Mouse (Mus musculus) liver, embryonic 16.5 days (tissue): Measurements from ENCODE around the gene Vamp5. TPM values are rescaled to one million over a fixed set of nuclear protein-coding genes. Genes with fewer than 3 reads are reported as not detected.

ENCODE experiments used
- ATAC-seq: fragments of 200-750 bp; cut with Nextera tagmentation; 2 replicates; pipeline ENCODE4 v1.8.0; 2017; ENCODE audit warnings: low read depth, mild to moderate bottlenecking, moderate number of reproducible peaks, moderate library complexity
- H3K27ac ChIP-seq: fragments of 300-500 bp; sonication (generic); 2 replicates; pipeline ENCODE4 v1.5.1; 2014; ENCODE audit warnings: mild to moderate bottlenecking, low read length
- H3K27me3 ChIP-seq: fragments of 300-500 bp; sonication (generic); 2 replicates; pipeline ENCODE4 v1.6.1; 2014; ENCODE audit warnings: low read depth, low read length, mixed read lengths; ENCODE audit not compliant: control insufficient read depth, insufficient read depth
- H3K36me3 ChIP-seq: fragments of 300-500 bp; sonication (generic); 2 replicates; pipeline ENCODE4 v1.6.1; 2014; ENCODE audit warnings: mild to moderate bottlenecking; ENCODE audit not compliant: control insufficient read depth, insufficient read depth
- H3K4me1 ChIP-seq: fragments of 300-500 bp; sonication (generic); 2 replicates; pipeline ENCODE4 v1.6.1; 2014; ENCODE audit warnings: low read depth, low read length, mixed read lengths; ENCODE audit not compliant: control insufficient read depth
- H3K4me2 ChIP-seq: fragments of 300-500 bp; sonication (generic); 2 replicates; pipeline ENCODE4 v1.6.1; 2014; ENCODE audit warnings: low read depth, low read length, mixed read lengths
- H3K4me3 ChIP-seq: fragments of 300-500 bp; sonication (generic); 2 replicates; pipeline ENCODE4 v1.5.1; 2014; ENCODE audit warnings: low read depth, mild to moderate bottlenecking, low read length
- H3K9ac ChIP-seq: fragments of 300-500 bp; sonication (generic); 2 replicates; pipeline ENCODE4 v1.6.1; 2014; ENCODE audit warnings: low read depth, low read length
- H3K9me3 ChIP-seq: fragments of 300-500 bp; sonication (generic); replicated peaks from 2 replicates; pipeline ENCODE4 v1.6.1; 2016; ENCODE audit warnings: low read length; ENCODE audit not compliant: control insufficient read depth
- WGBS: fragments of 180-500 bp; shearing (Covaris S2); extraction: QIAGEN DNeasy Blood & Tissue Kit; methylation state at CpG from one replicate; pipeline ENCODE4 v1.1.7; 2014; ENCODE audit not compliant: insufficient replicate concordance; 5-methylcytosine and 5-hydroxymethylcytosine counted together
- polyA plus RNA-seq: library from polyadenylated mRNA; unstranded; fragments of >200 nt; fragmentation: Nextera tagmentation; extraction: Ambion mirVana; gene quantifications from 2 replicates; pipeline ENCODE4 v1.2.1, GENCODE M21; 2015

Vamp5 gene
- polyA plus RNA-seq, 1 experiment from 2014 or later: 54.9 TPM

GRCm38 (mm10) chr6:72357164-72358079 lies 22.8 kb downstream of the Vamp5 start:
- no peak overlapping the region for H3K4me3 ChIP-seq
- no peak overlapping the region for H3K27ac ChIP-seq
- H3K36me3 ChIP-seq: peaks cover 16% of the 10 kb centered on the region
- H3K9ac ChIP-seq: no peak overlapping the region
- peak; percentile 22 for ATAC-seq
- no peaks in the 10 kb centered on the region for H3K9me3 ChIP-seq
- WGBS: 53% methylated on average over 5 of the region's 5 CpGs
- H3K4me1 ChIP-seq: peaks cover 51% of the 10 kb centered on the region
- H3K4me2 ChIP-seq: peak overlapping the region; percentile 58; the same call in 1 of the 2 replicates
- H3K27me3 ChIP-seq: peaks cover 32% of the 10 kb centered on the region

GRCm38 (mm10) chr6:72356001-72356532 lies 24.2 kb downstream of the Vamp5 start:
- Histone ChIP-seq H3K4me1 (peaks cover 55% of the 10 kb centered on the region), H3K4me2 (peak overlapping the region; percentile 58), H3K27me3 (peaks cover 32% of the 10 kb centered on the region), H3K4me3 (peak overlapping the region; percentile 61), H3K9ac (peak overlapping the region; percentile 57), H3K27ac (peak overlapping the region; percentile 45), H3K9me3 (no peaks in the 10 kb centered on the region), H3K36me3 (peaks cover 16% of the 10 kb centered on the region)
- 45% methylated on average over 8 of the region's 8 CpGs for WGBS
- peak; percentile 14; the same call in 1 of the 2 replicates for ATAC-seq

- Histone ChIP-seq H3K4me2 (peak within 1 kb of the TSS; percentile 58), H3K4me1 (peaks cover 53% of the 10 kb centered on the region), H3K9me3 (no peaks in the 10 kb centered on the region), H3K9ac (peak within 1 kb of the TSS; percentile 57), H3K27ac (peak within 1 kb of the TSS; percentile 54), H3K4me3 (peak within 1 kb of the TSS; percentile 61), H3K27me3 (peaks cover 32% of the 10 kb centered on the region), H3K36me3 (peaks cover 16% of the 10 kb centered on the region)
- peak; percentile 75 for ATAC-seq
- WGBS: under 1% methylated on average over 70 of the region's 71 CpGs
Observed at GRCm38 (mm10) chr6:72355066-72355911, 25.0 kb downstream of the Vamp5 start, which contains the start of gene Tmem150a. Gene Tmem150a (plus strand): TSS chr6:72355447.

GRCm38 (mm10) chr6:72354025-72354424 lies 26.2 kb downstream of the Vamp5 start:
- no peak for ATAC-seq
- H3K27me3 ChIP-seq: peaks cover 32% of the 10 kb centered on the region
- no peak overlapping the region for H3K9ac ChIP-seq
- peak overlapping the region; percentile 10; the same call in 1 of the 2 replicates for H3K27ac ChIP-seq
- peaks cover 50% of the 10 kb centered on the region for H3K4me1 ChIP-seq
- H3K9me3 ChIP-seq: no peaks in the 10 kb centered on the region
- peaks cover 9% of the 10 kb centered on the region for H3K36me3 ChIP-seq
- H3K4me3 ChIP-seq: no peak overlapping the region
- 61% methylated on average over 1 of the region's 1 CpGs for WGBS
- no peak overlapping the region for H3K4me2 ChIP-seq

- Histone ChIP-seq H3K36me3 (peaks cover 9% of the 10 kb centered on the region), H3K27me3 (peaks cover 32% of the 10 kb centered on the region), H3K9ac (no peak overlapping the region), H3K4me2 (no peak overlapping the region), H3K27ac (peak overlapping the region; percentile 53), H3K4me3 (no peak overlapping the region), H3K9me3 (no peaks in the 10 kb centered on the region), H3K4me1 (peaks cover 54% of the 10 kb centered on the region)
- 52% methylated on average over 5 of the region's 5 CpGs for WGBS
- no peak for ATAC-seq
Observed at GRCm38 (mm10) chr6:72352636-72353405, 27.4 kb downstream of the Vamp5 start.

GRCm38 (mm10) chr6:72350214-72350613 lies 30.1 kb downstream of the Vamp5 start:
- Histone ChIP-seq H3K4me1 (peaks cover 55% of the 10 kb centered on the region), H3K4me2 (no peak overlapping the region), H3K36me3 (peaks cover 9% of the 10 kb centered on the region), H3K27ac (no peak overlapping the region), H3K27me3 (peaks cover 16% of the 10 kb centered on the region), H3K9ac (no peak overlapping the region), H3K9me3 (no peaks in the 10 kb centered on the region), H3K4me3 (no peak overlapping the region)
- ATAC-seq: no peak
- WGBS: 64% methylated on average over 2 of the region's 2 CpGs

GRCm38 (mm10) chr6:72348411-72348810 lies 31.9 kb downstream of the Vamp5 start:
- H3K4me1 ChIP-seq: peaks cover 54% of the 10 kb centered on the region
- H3K4me3 ChIP-seq: peak overlapping the region; percentile 88
- 62% methylated on average over 10 of the region's 10 CpGs for WGBS
- H3K27me3 ChIP-seq: peaks cover under 1% of the 10 kb centered on the region; the same call in 1 of the 2 replicates
- H3K4me2 ChIP-seq: peak overlapping the region; percentile 88
- peak overlapping the region; percentile 94 for H3K9ac ChIP-seq
- H3K9me3 ChIP-seq: no peaks in the 10 kb centered on the region
- H3K27ac ChIP-seq: peak overlapping the region; percentile 94; the same call in 1 of the 2 replicates
- ATAC-seq: no peak
- peaks cover 9% of the 10 kb centered on the region for H3K36me3 ChIP-seq
